Mouse (Mus musculus) thymus, adult 2 months (tissue): Measurements from ENCODE around the gene Dock1.

Source experiments
- CTCF ChIP-seq: fragments of 200-500 bp; IDR thresholded peaks from 2 replicates; pipeline ENCODE4 v1.5.1; 2012; ENCODE audit warnings: mild to moderate bottlenecking, control low read depth, low read length, moderate library complexity, borderline replicate concordance; ENCODE audit not compliant: control insufficient read depth, poor library complexity, insufficient read depth; ENCODE audit errors: extremely low read depth
- POLR2A ChIP-seq: fragments of 200-500 bp; IDR thresholded peaks from 2 replicates; pipeline ENCODE4 v1.6.1; 2012; ENCODE audit warnings: mild to moderate bottlenecking, low read length, control low read depth, moderate library complexity; ENCODE audit not compliant: control insufficient read depth, poor library complexity, insufficient read depth; ENCODE audit errors: extremely low read depth

- TF ChIP-seq POLR2A (no peak), CTCF (no peak)
Observed at GRCm38 (mm10) chr7:134872981-134873380, 202.5 kb downstream of the Dock1 start.
